Mouse (Mus musculus) thymus, postnatal 14 days (tissue): ENCODE results near the gene Eif2b2.

Experiments used
- DNase-seq: peaks from one replicate; pipeline ENCODE4 v3.0.0; 2021

Eif2b2 gene

GRCm38 (mm10) chr12:85262489-85262888 is 43.2 kb downstream of the Eif2b2 start:
- no peak for DNase-seq

GRCm38 (mm10) chr12:85263190-85263589 is 43.9 kb downstream of the Eif2b2 start:
- no peak for DNase-seq

GRCm38 (mm10) chr12:85264531-85264930 is 45.2 kb downstream of the Eif2b2 start:
- DNase-seq = no peak

GRCm38 (mm10) chr12:85264940-85265339 is 45.7 kb downstream of the Eif2b2 start:
- DNase-seq = no peak

- no peak for DNase-seq
Measured at GRCm38 (mm10) chr12:85266248-85266647, 47.0 kb downstream of the Eif2b2 start.

GRCm38 (mm10) chr12:85269821-85270220 is 50.5 kb downstream of the Eif2b2 start:
- DNase-seq = no peak

GRCm38 (mm10) chr12:85270319-85270718 is 51.0 kb downstream of the Eif2b2 start, which contains the start of gene Mlh3:
TSS of gene Mlh3 (minus strand) at chr12:85270599.
- DNase-seq = peak; percentile 89

- DNase-seq = no peak
Measured at GRCm38 (mm10) chr12:85271132-85271842, 52.0 kb downstream of the Eif2b2 start.

- DNase-seq = no peak
Measured at GRCm38 (mm10) chr12:85271843-85272206, 52.5 kb downstream of the Eif2b2 start.

GRCm38 (mm10) chr12:85273508-85273907 is 54.2 kb downstream of the Eif2b2 start:
- no peak for DNase-seq
